Mouse (Mus musculus) liver, embryonic 14.5 days (tissue): ENCODE measurements around the gene Abhd16a.

Experiments
- CTCF ChIP-seq: IDR thresholded peaks from 2 replicates; pipeline ENCODE4 v1.5.1; 2016; ENCODE audit warnings: antibody characterized with exemption, low read depth, control low read depth
- EP300 ChIP-seq: IDR thresholded peaks from 2 replicates; pipeline ENCODE4 v1.6.1; 2016; ENCODE audit warnings: antibody characterized with exemption, low read depth

- TF ChIP-seq CTCF (no peak), EP300 (no peak)
These were observed 13.2 kb downstream of the Abhd16a start for GRCm38 (mm10) chr17:35102299-35102698.
